Mouse (Mus musculus) cerebellum, adult 2 months (tissue): ENCODE results near the gene Patl2. TPM values are rescaled to one million over a fixed set of nuclear protein-coding genes. Genes with fewer than 3 reads are reported as not detected.
"Not testable (repeated sequence)": the region's sequence is repeated elsewhere in the genome, so short reads cannot be mapped to it uniquely, and the experiment has no call there.

ENCODE experiments used
- DNase-seq, 2 experiments: peaks; one replicate each; pipeline ENCODE4 v3.0.0; 2021
- H3K27ac ChIP-seq: fragments of 200-500 bp; 2 replicates; pipeline ENCODE4 v1.5.1; 2012; ENCODE audit warnings: low read length, control low read depth, inconsistent platforms; ENCODE audit not compliant: insufficient read depth
- H3K27me3 ChIP-seq: fragments of 200-500 bp; 2 replicates; pipeline ENCODE4 v1.6.1; 2012; ENCODE audit warnings: inconsistent platforms, mild to moderate bottlenecking, low read length, moderate library complexity; ENCODE audit not compliant: control insufficient read depth, insufficient read depth
- H3K4me1 ChIP-seq: fragments of 200-500 bp; 2 replicates; pipeline ENCODE4 v1.6.1; 2011; ENCODE audit warnings: low read length; ENCODE audit not compliant: control insufficient read depth, insufficient read depth
- H3K4me3 ChIP-seq: fragments of 200-500 bp; replicated peaks from 2 replicates; pipeline ENCODE3; 2011; ENCODE audit warnings: mild to moderate bottlenecking, low read depth, low read length, control low read depth; ENCODE audit not compliant: insufficient read depth
- CTCF ChIP-seq: fragments of 200-500 bp; IDR thresholded peaks from 2 replicates; pipeline ENCODE4 v1.5.1; 2011; ENCODE audit warnings: low read depth, mild to moderate bottlenecking, control low read depth, low read length, moderate library complexity, borderline replicate concordance; ENCODE audit not compliant: insufficient read depth
- POLR2A ChIP-seq: fragments of 200-500 bp; IDR thresholded peaks from 2 replicates; pipeline ENCODE4 v1.6.1; 2011; ENCODE audit warnings: low read length, control low read depth, borderline replicate concordance; ENCODE audit not compliant: insufficient read depth
- WGBS: fragments of 180-500 bp; shearing (Covaris S2); methylation state at CpG from one replicate; pipeline ENCODE4 v1.1.7; 2018; 5-methylcytosine and 5-hydroxymethylcytosine counted together
- polyA plus RNA-seq: library from polyadenylated mRNA; depleted of rRNA; stranded (reverse); fragments of >200 nt; gene quantifications from 2 replicates; pipeline ENCODE4 v1.2.3, GENCODE M21; 2012; rRNA removed

Gene Patl2
- polyA plus RNA-seq, 1 experiment, result 0.21 TPM

- H3K27ac ChIP-seq, result no peak overlapping the region
- WGBS, result 84% methylated on average over 4 of the region's 4 CpGs
- H3K4me1 ChIP-seq, result no peaks in the 10 kb centered on the region
- TF ChIP-seq POLR2A, result no peak
- TF ChIP-seq CTCF, result no peak
- no peaks in the 10 kb centered on the region for H3K27me3 ChIP-seq
- H3K4me3 ChIP-seq, result no peak overlapping the region
- DNase-seq, result no peak
Observed at GRCm38 (mm10) chr2:122109714-122110113, 76.3 kb downstream of the Patl2 start.

GRCm38 (mm10) chr2:122108101-122108500, 77.9 kb downstream of the Patl2 start:
- H3K4me1 ChIP-seq, result no peaks in the 10 kb centered on the region
- H3K27ac ChIP-seq, result no peak overlapping the region
- WGBS, result 77% methylated on average over 14 of the region's 14 CpGs
- TF ChIP-seq CTCF (no peak), POLR2A (no peak)
- no peak for DNase-seq
- H3K27me3 ChIP-seq, result no peaks in the 10 kb centered on the region
- H3K4me3 ChIP-seq, result no peak overlapping the region

GRCm38 (mm10) chr2:122102070-122102469, 83.9 kb downstream of the Patl2 start:
- no peak for DNase-seq
- Histone ChIP-seq H3K4me3 (no peak overlapping the region), H3K27me3 (no peaks in the 10 kb centered on the region), H3K27ac (no peak overlapping the region), H3K4me1 (no peaks in the 10 kb centered on the region)
- TF ChIP-seq POLR2A (no peak), CTCF (peak; percentile 13; the same call in 1 of the 2 replicates)

GRCm38 (mm10) chr2:122097686-122098085, 88.3 kb downstream of the Patl2 start:
- H3K4me3 ChIP-seq, H3K27me3 ChIP-seq, DNase-seq, H3K4me1 ChIP-seq, H3K27ac ChIP-seq: not testable (repeated sequence)
- WGBS, result 77% methylated on average over 5 of the region's 5 CpGs

- no peak for TF ChIP-seq CTCF
- no peak for TF ChIP-seq POLR2A
- WGBS, result 81% methylated on average over 4 of the region's 4 CpGs
- no peaks in the 10 kb centered on the region for H3K4me1 ChIP-seq
- no peak overlapping the region for H3K27ac ChIP-seq
- no peak overlapping the region for H3K4me3 ChIP-seq
- DNase-seq, result no peak
- no peaks in the 10 kb centered on the region for H3K27me3 ChIP-seq
Observed at GRCm38 (mm10) chr2:122093844-122094243, 92.1 kb downstream of the Patl2 start.

- WGBS, result 11% methylated on average over 4 of the region's 4 CpGs
- Histone ChIP-seq H3K4me1 (peaks cover 3% of the 10 kb centered on the region), H3K4me3 (no peak overlapping the region), H3K27ac (no peak overlapping the region), H3K27me3 (no peaks in the 10 kb centered on the region)
- no peak for TF ChIP-seq CTCF
- no peak for TF ChIP-seq POLR2A
- DNase-seq, result peak in 1 of 2 experiments; percentile 20
Observed at GRCm38 (mm10) chr2:122086446-122086845, 99.5 kb downstream of the Patl2 start.

- Histone ChIP-seq H3K4me1 (peaks cover 3% of the 10 kb centered on the region), H3K27me3 (no peaks in the 10 kb centered on the region), H3K27ac (no peak overlapping the region), H3K4me3 (no peak overlapping the region)
- DNase-seq, result peak in 1 of 2 experiments; percentile 36
- 22% methylated on average over 7 of the region's 7 CpGs for WGBS
- TF ChIP-seq POLR2A (no peak), CTCF (no peak)
Observed at GRCm38 (mm10) chr2:122081728-122082456, 104.1 kb downstream of the Patl2 start.

Other genes with a start within 250 kb of the Patl2 start
- 15.5 and 18.2 TPM in 2 replicates for gene Ctdspl2, start 230.2 kb downstream of the Patl2 start, polyA plus RNA-seq
- 0.22 and 0.23 TPM in 2 replicates for gene Mageb3, start 230.1 kb downstream of the Patl2 start, polyA plus RNA-seq
- 20.5 and 22.2 TPM in 2 replicates for gene Eif3j1, start 157.6 kb downstream of the Patl2 start, polyA plus RNA-seq
- 9.8 and 10.7 TPM in 2 replicates for gene Spg11, start 67.8 kb downstream of the Patl2 start, polyA plus RNA-seq
- 146 and 152 TPM in 2 replicates for gene B2m, start 38.5 kb downstream of the Patl2 start, polyA plus RNA-seq
- not detected in 2 replicates for gene Trim69, start 25.5 kb downstream of the Patl2 start, polyA plus RNA-seq
- gene Terb2, start 83 bp upstream of the Patl2 start, polyA plus RNA-seq, result not detected in 2 replicates
- gene Sord, start 48.6 kb upstream of the Patl2 start, polyA plus RNA-seq, result 20.3 and 22.9 TPM in 2 replicates
- gene Duox2, start 112.3 kb upstream of the Patl2 start, polyA plus RNA-seq, result 0.03 and 0.11 TPM in 2 replicates
- gene Duoxa2, start 112.7 kb upstream of the Patl2 start, polyA plus RNA-seq, result not detected in 2 replicates
- gene Duoxa1, start 127.5 kb upstream of the Patl2 start, polyA plus RNA-seq, result 0.19 TPM in 1 of 2 replicates, not detected in the other
- 0.05 TPM in 2 replicates for gene Duox1, start 129.5 kb upstream of the Patl2 start, polyA plus RNA-seq
- gene Shf, start 183.0 kb upstream of the Patl2 start, polyA plus RNA-seq, result 344 and 410 TPM in 2 replicates
- gene Slc28a2, start 240.3 kb upstream of the Patl2 start, polyA plus RNA-seq, result 0.10 and 0.43 TPM in 2 replicates